Mouse (Mus musculus): ENCODE data around the gene Sema3d.

- TF ChIP-seq CTCF (conservative IDR thresholded peaks at IDR 0.05; ENCODE audit: low read length), result no peak
- no peak for TF ChIP-seq NANOG (IDR thresholded peaks at IDR 0.05; ENCODE audit: borderline replicate concordance, low read length)
- no peak for TF ChIP-seq POU5F1 (IDR thresholded peaks at IDR 0.05; ENCODE audit: borderline replicate concordance, low read length)
These were observed 196.6 kb downstream of the Sema3d start for GRCm38 (mm10) chr5:12579752-12580151.
